Mouse (Mus musculus) hematopoietic multipotent progenitor cell, adult 10-12 weeks (in vitro differentiated cells): ENCODE data around the gene St7l. TPM values are rescaled to one million over a fixed set of nuclear protein-coding genes. Genes with fewer than 3 reads are reported as not detected.

Source experiments
- polyA plus RNA-seq: library from polyadenylated mRNA; stranded (reverse); fragments of >175 nt; gene quantifications from 2 replicates; pipeline ENCODE4 v1.2.3, GENCODE M21; 2012; ENCODE audit warnings: low replicate concordance

The St7l gene
- polyA plus RNA-seq = 6.3 and 6.4 TPM in 2 replicates

DNA sequence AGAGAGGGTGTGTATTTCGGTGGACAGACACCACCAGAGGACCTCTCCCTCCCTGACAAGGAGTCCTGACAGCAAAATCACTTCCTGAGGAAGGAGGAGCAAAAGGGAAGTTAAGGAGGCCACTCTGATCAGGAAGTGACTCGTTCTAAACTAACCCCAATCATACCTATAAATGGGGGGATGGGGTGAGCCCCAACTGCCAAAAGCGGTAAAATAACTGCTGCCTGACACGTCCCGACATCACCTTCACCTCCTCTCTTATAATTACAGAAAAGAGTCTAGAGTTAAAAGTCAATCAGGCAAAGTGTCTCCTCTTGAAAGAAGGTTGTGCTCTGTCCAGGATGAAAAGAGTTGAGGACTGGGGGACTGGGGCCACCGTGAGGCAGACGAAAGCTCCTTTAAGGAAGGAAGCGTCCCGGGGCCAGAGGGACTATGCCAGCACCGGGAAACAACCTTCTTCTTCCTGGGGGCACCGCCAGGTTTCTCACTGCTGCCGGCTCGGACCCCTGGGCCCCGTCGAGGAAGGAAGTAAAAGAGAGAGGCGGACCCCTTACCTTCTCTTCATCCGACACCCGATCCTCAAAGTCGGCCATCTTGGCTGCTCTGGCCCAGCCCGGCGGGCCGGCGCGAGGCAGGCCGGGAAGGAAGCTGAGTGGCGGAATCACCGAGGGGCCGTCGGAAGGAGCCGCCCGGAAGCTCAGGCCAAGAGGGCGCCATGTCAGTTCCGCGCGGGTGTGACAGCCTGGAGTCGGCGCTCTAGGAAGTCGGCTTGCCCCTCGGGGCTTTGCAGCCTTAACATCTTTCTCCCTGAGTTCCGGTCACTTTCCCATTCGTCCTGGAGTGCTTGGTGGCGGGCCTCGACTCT, at the start of gene St7l, which contains the start of gene Capza1:
Gene St7l (plus strand): TSS at position 220 of the 865 bp plus-strand sequence.
Gene Capza1 (minus strand): TSS at position 720 of the 865 bp plus-strand sequence.

DNA sequence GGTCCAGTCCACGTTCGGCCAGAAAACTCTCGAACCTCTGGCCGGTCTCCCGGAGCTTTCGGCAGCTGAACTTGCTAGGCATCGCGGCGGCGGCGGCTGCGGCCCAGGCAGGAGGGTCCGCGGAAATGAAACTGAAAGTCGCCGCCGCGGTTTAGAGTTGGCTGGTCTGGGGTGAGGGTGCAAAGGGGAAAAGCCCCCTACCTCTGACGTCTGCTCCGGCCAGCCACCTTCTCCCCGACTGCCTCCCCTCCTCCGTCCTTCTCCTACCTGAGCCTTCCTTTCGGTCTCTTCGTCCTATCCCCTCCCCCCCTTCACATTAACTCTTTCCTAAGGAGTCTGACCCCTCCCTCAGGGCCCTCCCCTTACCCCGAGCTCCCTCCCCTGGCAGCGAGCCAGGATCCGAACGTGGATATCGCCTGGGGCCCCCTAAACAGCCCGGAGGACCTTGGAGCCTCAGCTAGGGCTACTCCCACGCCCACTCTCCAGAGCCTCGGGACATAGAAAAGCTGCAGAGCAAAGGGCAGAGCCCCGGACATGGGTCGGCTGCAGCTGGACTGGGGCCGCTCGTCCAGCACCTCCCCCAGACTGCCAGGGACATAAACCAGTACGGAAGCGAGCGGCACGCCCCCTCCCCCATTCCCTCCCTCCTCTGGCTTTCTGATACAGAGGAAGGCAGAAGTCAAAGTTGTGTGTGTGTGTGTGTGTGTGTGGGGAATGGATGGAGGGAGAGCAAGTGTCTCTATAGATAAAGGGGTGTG, 45.6 kb upstream of the St7l start, which contains the start of gene Mov10:
Gene Mov10 (minus strand): TSS at position 573 of the 758 bp plus-strand sequence.

DNA sequence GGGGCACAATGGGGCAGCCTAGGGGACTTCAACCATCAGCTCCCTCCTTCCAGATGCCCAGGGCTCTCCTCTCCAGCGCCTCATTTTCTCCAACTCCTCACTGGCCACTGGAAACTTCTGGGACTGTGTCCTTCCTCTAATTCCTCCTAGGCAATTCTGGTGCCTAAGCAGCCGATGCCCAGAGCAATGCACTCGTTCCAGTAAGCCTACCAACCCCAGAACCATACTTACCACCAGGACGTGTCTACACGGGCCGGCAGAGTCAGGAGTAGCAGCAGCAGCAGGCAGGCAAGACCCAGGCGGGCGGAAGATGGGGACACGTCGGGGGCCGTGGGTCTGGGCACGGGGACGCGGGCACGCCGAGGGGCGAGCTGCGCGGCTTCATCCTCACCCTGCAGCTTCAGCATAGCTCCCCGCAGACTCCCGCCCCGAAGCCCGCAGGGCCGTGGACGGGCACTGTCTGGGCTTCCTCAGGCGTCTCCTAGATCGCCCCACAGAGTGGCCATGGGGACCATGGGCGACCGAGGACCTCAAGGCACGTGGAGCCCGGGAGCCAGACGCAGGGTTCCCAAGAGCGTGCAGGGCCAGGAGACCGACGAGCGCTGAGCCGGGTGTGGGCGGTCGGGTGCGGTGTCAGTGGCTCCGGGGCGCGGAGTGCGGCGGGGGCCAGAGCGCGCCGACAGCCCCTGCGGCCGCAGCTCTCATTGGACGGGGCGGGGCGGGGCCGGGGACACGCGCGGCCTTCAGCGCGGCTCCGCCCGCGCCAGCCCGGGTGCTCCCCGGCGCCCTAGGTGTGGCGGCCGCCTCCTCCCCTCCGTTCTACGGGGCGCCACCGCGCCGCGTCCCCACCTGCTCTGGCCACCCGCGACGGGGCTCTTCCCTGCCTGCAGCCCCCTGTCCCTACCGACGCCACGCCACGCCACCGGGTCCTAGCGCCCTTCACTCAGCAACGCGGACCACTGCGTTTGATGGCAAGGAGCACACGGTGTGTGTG, 97.6 kb downstream of the St7l start, which contains the start of gene Wnt2b:
Gene Wnt2b (minus strand): TSS at position 856 of the 994 bp plus-strand sequence.

Other genes starting within 250 kb of the St7l start
- 8.5 and 39.0 TPM in 2 replicates for gene Slc16a1, start 225.3 kb upstream of the St7l start, polyA plus RNA-seq
- 32.6 and 73.2 TPM in 2 replicates for gene Ppm1j, start 82.9 kb upstream of the St7l start, polyA plus RNA-seq
- gene Fam19a3, start 82.2 kb upstream of the St7l start, polyA plus RNA-seq = 0.58 and 0.97 TPM in 2 replicates
- 21.0 and 44.1 TPM in 2 replicates for gene Rhoc, start 75.6 kb upstream of the St7l start, polyA plus RNA-seq
- gene Mov10, start 45.4 kb upstream of the St7l start, polyA plus RNA-seq = 37.0 and 47.0 TPM in 2 replicates
- 19.4 and 21.4 TPM in 2 replicates for gene Capza1, start 500 bp downstream of the St7l start, polyA plus RNA-seq
- gene Wnt2b, start 97.9 kb downstream of the St7l start, polyA plus RNA-seq = 0.03 TPM in 1 of 2 replicates, not detected in the other
- 1.1 and 4.1 TPM in 2 replicates for gene Cttnbp2nl, start 189.1 kb downstream of the St7l start, polyA plus RNA-seq
- gene 4930564D02Rik, start 202.8 kb downstream of the St7l start, polyA plus RNA-seq = not detected in 2 replicates